Mouse (Mus musculus) thymus, adult 2 months (tissue): ENCODE measurements around the gene Zcchc24.

Experiments
- CTCF ChIP-seq: fragments of 200-500 bp; IDR thresholded peaks from 2 replicates; pipeline ENCODE4 v1.5.1; 2012; ENCODE audit warnings: mild to moderate bottlenecking, control low read depth, low read length, moderate library complexity, borderline replicate concordance; ENCODE audit not compliant: control insufficient read depth, poor library complexity, insufficient read depth; ENCODE audit errors: extremely low read depth
- POLR2A ChIP-seq: fragments of 200-500 bp; IDR thresholded peaks from 2 replicates; pipeline ENCODE4 v1.6.1; 2012; ENCODE audit warnings: mild to moderate bottlenecking, low read length, control low read depth, moderate library complexity; ENCODE audit not compliant: control insufficient read depth, poor library complexity, insufficient read depth; ENCODE audit errors: extremely low read depth

GRCm38 (mm10) chr14:25765146-25765545, 3.7 kb downstream of the Zcchc24 start:
- no peak for TF ChIP-seq CTCF
- TF ChIP-seq POLR2A = no peak
